Mouse (Mus musculus): ENCODE results near the gene Ip6k3. TPM values are rescaled to one million over a fixed set of nuclear protein-coding genes. Genes with fewer than 3 reads are reported as not detected.

Ip6k3 gene
- polyA plus RNA-seq, 1 experiment from 2014 or later = 0.18 TPM

- Histone ChIP-seq H3K4me1 (replicated peaks) (peaks cover 32% of the 10 kb centered on the region; the same call in 1 of the 2 replicates), H3K9ac (no peak overlapping the region), H3K27ac (replicated peaks) (no peak overlapping the region), H3K36me3 (no peaks in the 10 kb centered on the region), H3K4me2 (no peak overlapping the region), H3K9me3 (no peaks in the 10 kb centered on the region), H3K27me3 (no peaks in the 10 kb centered on the region), H3K4me3 (no peak overlapping the region)
- ATAC-seq (ENCODE audit: low read depth) = no peak
- 73% methylated on average over 4 of the region's 4 CpGs for WGBS
Observed at GRCm38 (mm10) chr17:27160905-27161304, 6.7 kb downstream of the Ip6k3 start.

GRCm38 (mm10) chr17:27159169-27159568, 8.4 kb downstream of the Ip6k3 start:
- no peak overlapping the region for H3K9ac ChIP-seq
- H3K27me3 ChIP-seq = no peaks in the 10 kb centered on the region
- H3K9me3 ChIP-seq = no peaks in the 10 kb centered on the region
- H3K4me2 ChIP-seq = no peak overlapping the region
- H3K4me1 ChIP-seq (replicated peaks) = peaks cover 24% of the 10 kb centered on the region; the same call in 1 of the 2 replicates
- H3K27ac ChIP-seq (replicated peaks) = no peak overlapping the region
- H3K4me3 ChIP-seq = no peak overlapping the region
- no peak for ATAC-seq (ENCODE audit: low read depth)
- H3K36me3 ChIP-seq = no peaks in the 10 kb centered on the region
- 80% methylated on average over 7 of the region's 7 CpGs for WGBS

- no peak for ATAC-seq (ENCODE audit: low read depth)
- Histone ChIP-seq H3K9me3 (no peaks in the 10 kb centered on the region), H3K4me1 (replicated peaks) (peaks cover 26% of the 10 kb centered on the region), H3K36me3 (no peaks in the 10 kb centered on the region), H3K4me3 (no peak overlapping the region), H3K4me2 (no peak overlapping the region), H3K27ac (replicated peaks) (no peak overlapping the region), H3K27me3 (no peaks in the 10 kb centered on the region), H3K9ac (no peak overlapping the region)
- WGBS = 81% methylated on average over 6 of the region's 6 CpGs
Observed at GRCm38 (mm10) chr17:27158439-27158838, 9.2 kb downstream of the Ip6k3 start.

GRCm38 (mm10) chr17:27155752-27156151, 11.8 kb downstream of the Ip6k3 start:
- H3K27me3 ChIP-seq = no peaks in the 10 kb centered on the region
- no peaks in the 10 kb centered on the region for H3K36me3 ChIP-seq
- H3K27ac ChIP-seq (replicated peaks) = no peak overlapping the region
- H3K4me3 ChIP-seq = no peak overlapping the region
- no peak for ATAC-seq (ENCODE audit: low read depth)
- H3K9me3 ChIP-seq = no peaks in the 10 kb centered on the region
- H3K4me1 ChIP-seq (replicated peaks) = peaks cover 33% of the 10 kb centered on the region
- H3K4me2 ChIP-seq = no peak overlapping the region
- WGBS = 64% methylated on average over 8 of the region's 8 CpGs
- no peak overlapping the region for H3K9ac ChIP-seq

GRCm38 (mm10) chr17:27154881-27155280, 12.7 kb downstream of the Ip6k3 start:
- no peak overlapping the region for H3K4me3 ChIP-seq
- H3K9me3 ChIP-seq = no peaks in the 10 kb centered on the region
- ATAC-seq (ENCODE audit: low read depth) = no peak
- no peaks in the 10 kb centered on the region for H3K27me3 ChIP-seq
- no peak overlapping the region for H3K27ac ChIP-seq (replicated peaks)
- peaks cover 40% of the 10 kb centered on the region for H3K4me1 ChIP-seq (replicated peaks)
- 75% methylated on average over 6 of the region's 6 CpGs for WGBS
- H3K4me2 ChIP-seq = no peak overlapping the region
- H3K9ac ChIP-seq = no peak overlapping the region
- no peaks in the 10 kb centered on the region for H3K36me3 ChIP-seq

- no peak overlapping the region for H3K27ac ChIP-seq (replicated peaks)
- H3K36me3 ChIP-seq = no peaks in the 10 kb centered on the region
- no peak overlapping the region for H3K4me2 ChIP-seq
- no peaks in the 10 kb centered on the region for H3K9me3 ChIP-seq
- no peaks in the 10 kb centered on the region for H3K27me3 ChIP-seq
- WGBS = 86% methylated on average over 14 of the region's 14 CpGs
- H3K4me1 ChIP-seq (replicated peaks) = peaks cover 46% of the 10 kb centered on the region
- no peak overlapping the region for H3K4me3 ChIP-seq
- no peak for ATAC-seq (ENCODE audit: low read depth)
- H3K9ac ChIP-seq = no peak overlapping the region
Observed at GRCm38 (mm10) chr17:27154256-27154655, 13.3 kb downstream of the Ip6k3 start.

GRCm38 (mm10) chr17:27153773-27154193, 13.8 kb downstream of the Ip6k3 start:
- no peaks in the 10 kb centered on the region for H3K27me3 ChIP-seq
- peaks cover 51% of the 10 kb centered on the region for H3K4me1 ChIP-seq (replicated peaks)
- no peaks in the 10 kb centered on the region for H3K9me3 ChIP-seq
- H3K27ac ChIP-seq (replicated peaks) = no peak overlapping the region
- no peaks in the 10 kb centered on the region for H3K36me3 ChIP-seq
- ATAC-seq (ENCODE audit: low read depth) = no peak
- no peak overlapping the region for H3K4me2 ChIP-seq
- WGBS = 60% methylated on average over 9 of the region's 9 CpGs
- no peak overlapping the region for H3K4me3 ChIP-seq
- H3K9ac ChIP-seq = no peak overlapping the region

- Histone ChIP-seq H3K9ac (no peak overlapping the region), H3K4me1 (replicated peaks) (peaks cover 57% of the 10 kb centered on the region), H3K9me3 (no peaks in the 10 kb centered on the region), H3K36me3 (no peaks in the 10 kb centered on the region), H3K27me3 (no peaks in the 10 kb centered on the region), H3K27ac (replicated peaks) (no peak overlapping the region), H3K4me2 (no peak overlapping the region), H3K4me3 (no peak overlapping the region)
- no peak for ATAC-seq (ENCODE audit: low read depth)
- WGBS = 64% methylated on average over 8 of the region's 8 CpGs
Observed at GRCm38 (mm10) chr17:27152976-27153723, 14.4 kb downstream of the Ip6k3 start.

GRCm38 (mm10) chr17:27151411-27151810, 16.2 kb downstream of the Ip6k3 start:
- H3K36me3 ChIP-seq = no peaks in the 10 kb centered on the region
- no peak for ATAC-seq (ENCODE audit: low read depth)
- H3K27ac ChIP-seq (replicated peaks) = no peak overlapping the region
- no peak overlapping the region for H3K4me2 ChIP-seq
- no peaks in the 10 kb centered on the region for H3K27me3 ChIP-seq
- H3K9me3 ChIP-seq = no peaks in the 10 kb centered on the region
- no peak overlapping the region for H3K4me3 ChIP-seq
- WGBS = 69% methylated on average over 8 of the region's 8 CpGs
- no peak overlapping the region for H3K9ac ChIP-seq
- peaks cover 67% of the 10 kb centered on the region for H3K4me1 ChIP-seq (replicated peaks)

GRCm38 (mm10) chr17:27150871-27151270, 16.7 kb downstream of the Ip6k3 start:
- Histone ChIP-seq H3K36me3 (no peaks in the 10 kb centered on the region), H3K9ac (no peak overlapping the region), H3K27ac (replicated peaks) (no peak overlapping the region), H3K4me3 (no peak overlapping the region), H3K4me2 (no peak overlapping the region), H3K27me3 (no peaks in the 10 kb centered on the region), H3K4me1 (replicated peaks) (peaks cover 69% of the 10 kb centered on the region), H3K9me3 (no peaks in the 10 kb centered on the region)
- 58% methylated on average over 7 of the region's 7 CpGs for WGBS
- no peak for ATAC-seq (ENCODE audit: low read depth)

- H3K9ac ChIP-seq = no peak overlapping the region
- no peaks in the 10 kb centered on the region for H3K9me3 ChIP-seq
- peaks cover 79% of the 10 kb centered on the region for H3K4me1 ChIP-seq (replicated peaks)
- 11% methylated on average over 8 of the region's 8 CpGs for WGBS
- 0 out of 2 replicates have a peak, but pooled peaks have one; percentile 36 for ATAC-seq (ENCODE audit: low read depth)
- no peak overlapping the region for H3K4me3 ChIP-seq
- H3K27me3 ChIP-seq = no peaks in the 10 kb centered on the region
- peak overlapping the region; percentile 65 for H3K27ac ChIP-seq (replicated peaks)
- no peaks in the 10 kb centered on the region for H3K36me3 ChIP-seq
- H3K4me2 ChIP-seq = peak overlapping the region; percentile 14; the same call in 1 of the 2 replicates
Observed at GRCm38 (mm10) chr17:27146323-27146923, 21.2 kb downstream of the Ip6k3 start.

GRCm38 (mm10) chr17:27144152-27144551, 23.4 kb downstream of the Ip6k3 start:
- 78% methylated on average over 4 of the region's 4 CpGs for WGBS
- H3K4me2 ChIP-seq = no peak overlapping the region
- H3K4me1 ChIP-seq (replicated peaks) = peaks cover 83% of the 10 kb centered on the region
- no peak overlapping the region for H3K27ac ChIP-seq (replicated peaks)
- no peak overlapping the region for H3K9ac ChIP-seq
- H3K27me3 ChIP-seq = no peaks in the 10 kb centered on the region
- H3K36me3 ChIP-seq = no peaks in the 10 kb centered on the region
- no peak for ATAC-seq (ENCODE audit: low read depth)
- H3K4me3 ChIP-seq = no peak overlapping the region
- no peaks in the 10 kb centered on the region for H3K9me3 ChIP-seq
